Mouse (Mus musculus) CH12.LX (cell line): ENCODE measurements around the gene Atp5h. TPM values are rescaled to one million over a fixed set of nuclear protein-coding genes. Genes with fewer than 3 reads are reported as not detected.

Experiments
- DNase-seq: peaks from one replicate; pipeline ENCODE4 v3.0.0-alpha.2; 2013; ENCODE audit errors: extremely low read depth
- H3K27ac ChIP-seq: 2 replicates; pipeline ENCODE4 v1.5.1; 2012; ENCODE audit warnings: low read depth, mild to moderate bottlenecking, control low read depth, moderate library complexity; ENCODE audit not compliant: insufficient read depth
- H3K27me3 ChIP-seq: replicated peaks from 2 replicates; pipeline ENCODE3; 2012; ENCODE audit warnings: inconsistent platforms
- H3K36me3 ChIP-seq, 2 experiments: replicated peaks in 1 of 2; 2 replicates each; pipeline versions ENCODE3 to v1.6.1; 2012; ENCODE audit warnings: inconsistent platforms in 1 of 2, low read length in 1 of 2, mild to moderate bottlenecking in 1 of 2, mixed read lengths in 1 of 2, moderate library complexity in 1 of 2; ENCODE audit not compliant: control insufficient read depth in 1 of 2, insufficient read depth in 1 of 2
- H3K4me1 ChIP-seq, 2 experiments: 2 replicates each; pipeline ENCODE4 v1.6.1; 2012; ENCODE audit warnings: inconsistent platforms in 1 of 2, moderate library complexity in 1 of 2; ENCODE audit not compliant: insufficient read depth in 2 of 2, control insufficient read depth in 1 of 2
- H3K4me2 ChIP-seq: 2 replicates; pipeline ENCODE4 v1.6.1; 2012; ENCODE audit warnings: low read depth, mild to moderate bottlenecking, control low read depth; ENCODE audit not compliant: poor library complexity, insufficient read depth, severe bottlenecking
- H3K4me3 ChIP-seq, 3 experiments: fragments of 150-350 bp in 1 of 3; sonication (generic) in 1 of 3; replicated peaks in 1 of 3; 2 replicates each; pipeline versions ENCODE3 to v1.5.1; 2011 to 2012; ENCODE audit warnings: low read depth in 2 of 3, low read length in 2 of 3, mild to moderate bottlenecking in 2 of 3, moderate library complexity in 2 of 3, control low read depth in 1 of 3, improper control_type of control experiment in 1 of 3, inconsistent platforms in 1 of 3, mixed read lengths in 1 of 3; ENCODE audit not compliant: poor library complexity in 1 of 3
- H3K79me2 ChIP-seq: replicated peaks from 2 replicates; pipeline ENCODE4 v1.6.1; 2012; ENCODE audit warnings: mild to moderate bottlenecking, moderate library complexity; ENCODE audit not compliant: control insufficient read depth, poor library complexity, insufficient read depth, severe bottlenecking; ENCODE audit errors: extremely low read depth
- H3K9ac ChIP-seq: 2 replicates; pipeline ENCODE4 v1.6.1; 2012; ENCODE audit warnings: low read depth, mild to moderate bottlenecking, control low read depth, moderate library complexity; ENCODE audit not compliant: insufficient read depth
- H3K9me3 ChIP-seq: replicated peaks from 2 replicates; pipeline ENCODE3; 2012; ENCODE audit warnings: low read length, inconsistent platforms, mixed read lengths
- BHLHE40 ChIP-seq: IDR thresholded peaks from 2 replicates; pipeline ENCODE4 v1.6.1; 2011; ENCODE audit warnings: mild to moderate bottlenecking, low read depth, low read length, improper control_type of control experiment
- CHD1 ChIP-seq: IDR thresholded peaks from 2 replicates; pipeline ENCODE4 v1.6.1; 2012; ENCODE audit warnings: low read depth, low read length, improper control_type of control experiment, inconsistent platforms
- CHD2 ChIP-seq: IDR thresholded peaks from 2 replicates; pipeline ENCODE4 v1.6.1; 2011; ENCODE audit warnings: low read length, improper control_type of control experiment
- EP300 ChIP-seq: IDR thresholded peaks from 2 replicates; pipeline ENCODE4 v1.6.1; 2011; ENCODE audit warnings: low read length, improper control_type of control experiment
- ETS1 ChIP-seq: conservative IDR thresholded peaks from 2 replicates; pipeline ENCODE4 v1.6.1; 2012; ENCODE audit warnings: low read depth, mild to moderate bottlenecking, inconsistent platforms, low read length, improper control_type of control experiment, moderate library complexity
- HCFC1 ChIP-seq: IDR thresholded peaks from 2 replicates; pipeline ENCODE4 v1.6.1; 2012; ENCODE audit warnings: low read depth, mild to moderate bottlenecking, inconsistent platforms, low read length, improper control_type of control experiment
- IRF4 ChIP-seq: IDR thresholded peaks from 2 replicates; pipeline ENCODE4 v1.6.1; 2014; ENCODE audit warnings: low read depth, mild to moderate bottlenecking, inconsistent platforms, low read length, improper control_type of control experiment
- JUN ChIP-seq: IDR thresholded peaks from 2 replicates; pipeline ENCODE4 v1.6.1; 2011; ENCODE audit warnings: low read depth, mild to moderate bottlenecking, low read length, improper control_type of control experiment, moderate library complexity; ENCODE audit not compliant: insufficient read depth
- KAT2A ChIP-seq: IDR thresholded peaks from 2 replicates; pipeline ENCODE4 v1.6.1; 2012; ENCODE audit warnings: low read length, improper control_type of control experiment, inconsistent platforms; ENCODE audit not compliant: insufficient replicate concordance
- MAX ChIP-seq: IDR thresholded peaks from 2 replicates; pipeline ENCODE4 v1.6.1; 2011; ENCODE audit warnings: low read length, improper control_type of control experiment
- MAZ ChIP-seq: IDR thresholded peaks from 2 replicates; pipeline ENCODE4 v1.6.1; 2012; ENCODE audit warnings: low read depth, mild to moderate bottlenecking, inconsistent platforms, low read length, improper control_type of control experiment, moderate library complexity
- MEF2A ChIP-seq: IDR thresholded peaks from 2 replicates; pipeline ENCODE4 v1.6.1; 2014; ENCODE audit warnings: low read depth, mild to moderate bottlenecking, inconsistent platforms, low read length, improper control_type of control experiment, borderline replicate concordance
- MXI1 ChIP-seq: IDR thresholded peaks from 2 replicates; pipeline ENCODE4 v1.6.1; 2011; ENCODE audit warnings: mild to moderate bottlenecking, low read depth, low read length, improper control_type of control experiment
- MYC ChIP-seq: IDR thresholded peaks from 2 replicates; pipeline ENCODE4 v1.6.1; 2011; ENCODE audit warnings: low read depth, mild to moderate bottlenecking, improper control_type of control experiment, low read length
- NELFE ChIP-seq: IDR thresholded peaks from 2 replicates; pipeline ENCODE4 v1.6.1; 2011; ENCODE audit warnings: low read depth, low read length, improper control_type of control experiment
- NRF1 ChIP-seq: IDR thresholded peaks from 2 replicates; pipeline ENCODE4 v1.6.1; 2014; ENCODE audit warnings: low read depth, mild to moderate bottlenecking, inconsistent platforms, low read length, improper control_type of control experiment, moderate library complexity
- PAX5 ChIP-seq: IDR thresholded peaks from 2 replicates; pipeline ENCODE4 v1.6.1; 2012; ENCODE audit warnings: low read length, inconsistent platforms, mixed read lengths
- POLR2A ChIP-seq: IDR thresholded peaks from 2 replicates; pipeline ENCODE4 v1.6.1; 2011; ENCODE audit warnings: low read depth, mild to moderate bottlenecking, improper control_type of control experiment, low read length
- RAD21 ChIP-seq: IDR thresholded peaks from 2 replicates; pipeline ENCODE4 v1.6.1; 2011; ENCODE audit warnings: low read depth, mild to moderate bottlenecking, low read length, improper control_type of control experiment, moderate library complexity
- RCOR1 ChIP-seq: conservative IDR thresholded peaks from 2 replicates; pipeline ENCODE4 v1.6.1; 2012; ENCODE audit warnings: low read depth, mild to moderate bottlenecking, inconsistent platforms, low read length, improper control_type of control experiment
- TBP ChIP-seq: conservative IDR thresholded peaks from 2 replicates; pipeline ENCODE4 v1.6.1; 2011; ENCODE audit warnings: low read depth, low read length, improper control_type of control experiment
- TCF12 ChIP-seq: IDR thresholded peaks from 2 replicates; pipeline ENCODE4 v1.6.1; 2014; ENCODE audit warnings: low read depth, mild to moderate bottlenecking, inconsistent platforms, low read length, improper control_type of control experiment
- UBTF ChIP-seq: IDR thresholded peaks from 2 replicates; pipeline ENCODE4 v1.6.1; 2012; ENCODE audit warnings: low read depth, mild to moderate bottlenecking, inconsistent platforms, low read length, improper control_type of control experiment, moderate library complexity
- USF2 ChIP-seq: conservative IDR thresholded peaks from 2 replicates; pipeline ENCODE4 v1.6.1; 2011; ENCODE audit warnings: low read depth, low read length, improper control_type of control experiment
- ZC3H11A ChIP-seq: IDR thresholded peaks from 2 replicates; pipeline ENCODE4 v1.6.1; 2012; ENCODE audit warnings: low read depth, mild to moderate bottlenecking, inconsistent platforms, low read length, improper control_type of control experiment
- ZKSCAN1 ChIP-seq: IDR thresholded peaks from 2 replicates; pipeline ENCODE4 v1.6.1; 2012; ENCODE audit warnings: low read depth, inconsistent platforms, low read length, improper control_type of control experiment, borderline replicate concordance
- ZMIZ1 ChIP-seq: IDR thresholded peaks from 2 replicates; pipeline ENCODE4 v1.6.1; 2012; ENCODE audit warnings: low read depth, mild to moderate bottlenecking, inconsistent platforms, low read length, improper control_type of control experiment
- ZNF384 ChIP-seq: IDR thresholded peaks from 2 replicates; pipeline ENCODE4 v1.6.1; 2012; ENCODE audit warnings: low read depth, low read length, improper control_type of control experiment, inconsistent platforms
- dilution Hi-C: fragments of 300-500 bp; cut with MboI; formaldehyde crosslinking; loops from 2 replicates; pipeline ENCODE4 v1.14.3; 2020; ENCODE audit warnings: low sequenced_read_pairs; ENCODE audit not compliant: extremely low pct_unique_long_range_greater_than_20kb, extremely low pct_ligation_motif_present
- in situ Hi-C: fragments of 300-500 bp; cut with MboI; formaldehyde crosslinking; loops from 3 replicates; pipeline ENCODE4 v1.14.3; 2019; ENCODE audit warnings: low sequenced_read_pairs, low pct_ligation_motif_present, low pct_unique_long_range_greater_than_20kb, mixed read lengths
- polyA plus RNA-seq: library from polyadenylated mRNA; unstranded; fragments of >175 nt; gene quantifications from 2 replicates; pipeline ENCODE4 v1.2.1, GENCODE M21; 2012; ENCODE audit warnings: low read depth; ENCODE audit not compliant: insufficient read length
- total RNA-seq, 2 experiments: library from RNA; depleted of rRNA; stranded (reverse); fragments of 300-350 nt in 1 of 2; fragments of >200 nt in 1 of 2; gene quantifications; 2 replicates each; pipeline ENCODE4 v1.2.3; 2012 to 2014

Gene Atp5h
- total and polyA plus RNA-seq, 3 experiments, result 500 to 711 (median 671) TPM

GRCm38 (mm10) chr11:115460976-115461375 is 41.2 kb upstream of the Atp5h start:
- no peak overlapping the region for H3K27ac ChIP-seq
- dilution Hi-C loops, result no loop called here
- no peak for DNase-seq
- H3K4me3 ChIP-seq, result no peak overlapping the region
- no peaks in the 10 kb centered on the region for H3K9me3 ChIP-seq
- H3K4me2 ChIP-seq, result no peak overlapping the region
- peaks cover 30% of the 10 kb centered on the region for H3K27me3 ChIP-seq
- no peaks in the 10 kb centered on the region for H3K79me2 ChIP-seq
- in situ Hi-C loops, result no loop called here
- TF ChIP-seq CHD2, result no peak
- no peak for TF ChIP-seq MXI1
- no peak for TF ChIP-seq ZMIZ1
- no peak for TF ChIP-seq MEF2A
- no peak for TF ChIP-seq MAX
- TF ChIP-seq KAT2A, result no peak
- TF ChIP-seq JUN, result no peak
- no peak for TF ChIP-seq NELFE
- no peak for TF ChIP-seq RAD21
- TF ChIP-seq USF2, result no peak
- TF ChIP-seq HCFC1, result no peak
- TF ChIP-seq ETS1, result no peak
- no peak for TF ChIP-seq BHLHE40
- no peak for TF ChIP-seq TCF12
- TF ChIP-seq TBP, result no peak
- no peak for TF ChIP-seq IRF4
- TF ChIP-seq PAX5, result no peak
- TF ChIP-seq EP300, result no peak
- H3K4me1 ChIP-seq, result peaks cover 8 to 23% of the 10 kb centered on the region in 2 experiments
- H3K36me3 ChIP-seq, result no peaks in the 10 kb centered on the region
- no peak overlapping the region for H3K9ac ChIP-seq

- no peak overlapping the region for H3K9ac ChIP-seq
- DNase-seq, result no peak
- H3K4me2 ChIP-seq, result no peak overlapping the region; the same call in 1 of the 2 replicates
- H3K27ac ChIP-seq, result no peak overlapping the region
- peaks cover 10% of the 10 kb centered on the region for H3K9me3 ChIP-seq
- no peaks in the 10 kb centered on the region for H3K79me2 ChIP-seq
- H3K27me3 ChIP-seq, result peaks cover 14% of the 10 kb centered on the region
- H3K36me3 ChIP-seq, result no peaks in the 10 kb centered on the region
- H3K4me3 ChIP-seq, result no peak overlapping the region
- dilution Hi-C loops (no loop called here), in situ Hi-C loops (no loop called here)
- peaks cover 5 to 18% of the 10 kb centered on the region in 2 experiments for H3K4me1 ChIP-seq
- no peak for TF ChIP-seq HCFC1
- no peak for TF ChIP-seq POLR2A
- TF ChIP-seq UBTF, result no peak
- no peak for TF ChIP-seq NRF1
- no peak for TF ChIP-seq PAX5
- no peak for TF ChIP-seq USF2
- TF ChIP-seq ETS1, result no peak
- TF ChIP-seq NELFE, result no peak
- TF ChIP-seq ZNF384, result no peak
- no peak for TF ChIP-seq RCOR1
- no peak for TF ChIP-seq MXI1
- no peak for TF ChIP-seq MYC
- no peak for TF ChIP-seq KAT2A
- no peak for TF ChIP-seq CHD1
- TF ChIP-seq MAZ, result no peak
- no peak for TF ChIP-seq CHD2
- no peak for TF ChIP-seq ZC3H11A
- TF ChIP-seq ZKSCAN1, result no peak
- no peak for TF ChIP-seq TCF12
- TF ChIP-seq MEF2A, result no peak
These were observed 37.6 kb upstream of the Atp5h start for GRCm38 (mm10) chr11:115457405-115457804.
